Mouse (Mus musculus) retina, postnatal 7 days (tissue): Measurements from ENCODE around the gene Olfr1313.
"Not testable (repeated sequence)": the region's sequence is repeated elsewhere in the genome, so short reads cannot be mapped to it uniquely, and the experiment has no call there.

Experiments
- DNase-seq: peaks from one replicate; pipeline ENCODE4 v3.0.0-alpha.2; 2012; ENCODE audit warnings: low read depth, low spot score

Gene Olfr1313

DNA sequence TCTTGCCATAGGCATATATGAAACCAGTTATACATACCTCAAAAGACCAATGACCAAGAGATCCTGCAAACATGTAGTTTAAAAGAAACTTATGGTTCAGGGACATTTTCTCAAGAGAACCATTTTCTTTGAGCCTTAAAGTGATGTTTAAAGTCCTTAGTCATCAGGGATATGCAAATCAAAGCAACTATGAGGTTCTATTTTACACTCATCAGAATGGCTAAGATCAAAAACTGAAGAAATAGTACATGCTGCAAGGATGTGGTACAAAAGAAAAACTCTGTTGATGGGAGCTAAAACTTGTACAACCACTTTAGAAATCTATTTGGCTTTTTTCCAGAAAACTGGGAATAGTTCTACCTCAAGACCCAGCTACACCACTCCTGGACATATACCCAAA, at the start of gene Olfr1313:
Gene Olfr1313 (minus strand): TSS at position 101 of the 400 bp plus-strand sequence.
- no peak for DNase-seq

DNA sequence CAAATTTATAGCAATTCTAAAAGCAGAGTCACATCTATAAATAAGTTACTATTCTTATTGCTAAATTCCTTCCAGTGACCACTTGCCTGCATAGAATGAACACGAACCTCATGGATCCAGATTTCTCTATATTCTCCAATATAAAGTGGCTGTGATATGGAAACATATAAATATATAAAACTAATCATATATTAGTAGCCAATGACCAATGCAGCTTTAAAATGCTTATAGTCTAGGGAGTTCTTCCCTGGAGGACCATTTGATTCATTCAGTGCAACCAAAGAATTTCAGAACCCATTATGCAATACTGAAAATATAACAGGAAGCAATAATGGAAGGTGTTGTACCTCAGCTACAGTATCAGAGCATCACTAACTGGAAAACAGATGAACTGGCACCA, 37.7 kb upstream of the Olfr1313 start, which contains the start of gene Olfr1315-ps1:
Gene Olfr1315-ps1 (minus strand): TSS at position 101 of the 400 bp plus-strand sequence.
- no peak for DNase-seq

DNA sequence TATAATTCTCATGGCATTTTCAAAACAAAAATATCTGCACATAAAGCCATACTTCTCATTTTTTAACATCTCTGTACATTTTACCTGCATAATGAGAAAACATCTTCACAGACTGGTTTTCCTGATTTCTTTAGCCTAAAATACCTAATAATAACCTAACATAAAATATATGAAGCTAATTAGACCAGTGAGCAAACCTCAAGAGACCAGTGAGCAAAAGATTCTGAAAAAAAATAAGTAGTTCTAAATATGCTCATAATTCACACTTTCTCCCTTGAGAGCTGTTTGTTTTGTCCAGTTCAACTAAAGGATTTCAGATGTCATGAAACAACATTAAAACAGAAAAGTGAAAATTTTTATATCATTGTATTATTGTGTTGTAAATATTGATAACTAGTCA, 19.0 kb upstream of the Olfr1313 start, which contains the start of gene Olfr1314:
Gene Olfr1314 (minus strand): TSS at position 101 of the 400 bp plus-strand sequence.
- DNase-seq = no peak

DNA sequence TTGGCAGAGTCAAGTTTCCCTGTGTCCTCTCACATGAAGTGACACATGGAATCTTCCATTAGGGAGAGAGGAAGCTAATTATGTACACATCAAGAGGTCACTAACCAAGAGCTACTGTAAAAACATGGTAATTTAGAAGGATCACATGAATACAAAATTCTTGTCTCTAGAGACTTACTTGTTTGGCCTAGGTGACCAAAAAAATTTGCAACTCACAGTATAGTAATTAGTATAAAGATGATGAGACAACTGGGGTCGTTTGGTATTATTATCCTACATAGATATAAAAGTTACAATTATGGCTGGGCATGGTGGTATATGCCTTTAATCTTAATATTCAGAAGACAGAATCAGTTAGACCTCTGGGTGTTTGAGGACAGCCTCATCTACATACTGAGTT, 27.5 kb downstream of the Olfr1313 start, which contains the start of gene Olfr1312:
Gene Olfr1312 (minus strand): TSS at position 101 of the 400 bp plus-strand sequence.
- no peak for DNase-seq

- not testable (repeated sequence) for DNase-seq
Observed at GRCm38 (mm10) chr2:112026971-112027370, 50.7 kb downstream of the Olfr1313 start.

- no peak for DNase-seq
Observed at GRCm38 (mm10) chr2:112024312-112024711, 53.3 kb downstream of the Olfr1313 start, which contains the start of gene Olfr1311. Gene Olfr1311, minus strand, starts transcription at chr2:112024412.
